Mouse (Mus musculus) forebrain, embryonic 11.5 days (tissue): ENCODE data around the gene Fnip1. TPM values are rescaled to one million over a fixed set of nuclear protein-coding genes. Genes with fewer than 3 reads are reported as not detected.

ENCODE experiments used
- ATAC-seq: fragments of 200-750 bp; cut with Nextera tagmentation; replicated peaks from 2 replicates; pipeline ENCODE4 v1.8.0; 2017; ENCODE audit warnings: moderate TSS enrichment; ENCODE audit not compliant: low FRiP score
- DNase-seq: peaks from one replicate; pipeline ENCODE4 v3.0.0-alpha.2; 2017; ENCODE audit warnings: low spot score
- H3K27ac ChIP-seq: fragments of 300-500 bp; sonication (generic); 2 replicates; pipeline ENCODE4 v1.5.1; 2014; ENCODE audit warnings: low read depth, low read length
- H3K27me3 ChIP-seq: fragments of 300-500 bp; sonication (generic); 2 replicates; pipeline ENCODE4 v1.6.1; 2014; ENCODE audit warnings: mild to moderate bottlenecking, low read length, mixed read lengths; ENCODE audit not compliant: control insufficient read depth, insufficient read depth
- H3K36me3 ChIP-seq: fragments of 300-500 bp; sonication (generic); 2 replicates; pipeline ENCODE4 v1.6.1; 2014; ENCODE audit warnings: mild to moderate bottlenecking, low read length, moderate library complexity, mixed read lengths; ENCODE audit not compliant: control insufficient read depth, insufficient read depth
- H3K4me1 ChIP-seq: fragments of 300-500 bp; sonication (generic); replicated peaks from 2 replicates; pipeline ENCODE4 v1.6.1; 2014; ENCODE audit warnings: low read length, mixed read lengths; ENCODE audit not compliant: control insufficient read depth, insufficient read depth
- H3K4me2 ChIP-seq: fragments of 300-500 bp; sonication (generic); 2 replicates; pipeline ENCODE4 v1.6.1; 2014; ENCODE audit warnings: low read depth, mild to moderate bottlenecking, low read length, moderate library complexity, mixed read lengths; ENCODE audit not compliant: severe bottlenecking
- H3K4me3 ChIP-seq: fragments of 300-500 bp; sonication (generic); 2 replicates; pipeline ENCODE4 v1.5.1; 2014; ENCODE audit warnings: low read depth, low read length
- H3K9ac ChIP-seq: fragments of 300-500 bp; sonication (generic); 2 replicates; pipeline ENCODE4 v1.6.1; 2014; ENCODE audit warnings: low read length
- H3K9me3 ChIP-seq: fragments of 300-500 bp; sonication (generic); 2 replicates; pipeline ENCODE4 v1.6.1; 2016; ENCODE audit warnings: low read length, mixed read lengths; ENCODE audit not compliant: control insufficient read depth
- WGBS: fragments of 180-500 bp; shearing (Covaris S2); extraction: QIAGEN DNeasy Blood & Tissue Kit; methylation state at CpG from one replicate; pipeline ENCODE4 v1.1.7; 2014; 5-methylcytosine and 5-hydroxymethylcytosine counted together
- polyA plus RNA-seq: library from polyadenylated mRNA; unstranded; fragments of >200 nt; fragmentation: Nextera tagmentation; extraction: Ambion mirVana; gene quantifications from 2 replicates; pipeline ENCODE4 v1.2.1, GENCODE M21; 2014

Gene Fnip1
- polyA plus RNA-seq, 1 experiment from 2014 or later = 13.4 TPM

GRCm38 (mm10) chr11:54542414-54542813, 104.4 kb downstream of the Fnip1 start:
- H3K4me1 ChIP-seq = no peaks in the 10 kb centered on the region

DNA sequence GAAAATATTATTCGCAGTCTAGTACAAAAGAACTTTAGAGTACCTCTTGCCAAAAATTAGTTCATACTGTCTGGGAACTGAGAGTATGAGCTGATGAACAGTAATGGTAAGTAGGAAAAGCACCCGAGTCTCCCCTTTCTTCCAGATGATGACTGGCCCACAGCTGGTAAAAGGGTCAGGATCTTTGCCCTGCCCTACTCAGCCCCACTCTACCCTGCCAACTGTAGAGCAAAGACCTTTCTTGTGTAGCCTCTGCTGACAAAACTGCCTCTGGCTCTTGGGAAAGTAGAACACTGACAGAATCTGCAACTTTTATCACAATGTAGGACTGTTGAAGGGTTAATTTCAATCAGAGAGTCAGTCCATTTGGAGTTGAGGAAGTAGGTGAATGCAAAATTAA, 117.0 kb downstream of the Fnip1 start:
- H3K9ac ChIP-seq = no peak overlapping the region
- H3K36me3 ChIP-seq = no peaks in the 10 kb centered on the region
- no peak for ATAC-seq
- DNase-seq = no peak
- H3K4me2 ChIP-seq = no peak overlapping the region
- no peaks in the 10 kb centered on the region for H3K9me3 ChIP-seq
- WGBS = 89% methylated on average over 2 of the region's 2 CpGs
- H3K4me3 ChIP-seq = no peak overlapping the region
- H3K4me1 ChIP-seq = no peaks in the 10 kb centered on the region
- H3K27me3 ChIP-seq = no peaks in the 10 kb centered on the region
- no peak overlapping the region for H3K27ac ChIP-seq

More at GRCm38 (mm10) chr11:54542414-54542813, 104.4 kb downstream of the Fnip1 start:
- Histone ChIP-seq H3K9ac (no peak overlapping the region), H3K27me3 (no peaks in the 10 kb centered on the region), H3K36me3 (no peaks in the 10 kb centered on the region), H3K9me3 (no peaks in the 10 kb centered on the region), H3K4me3 (no peak overlapping the region), H3K27ac (no peak overlapping the region), H3K4me2 (no peak overlapping the region)
- ATAC-seq (no peak), DNase-seq (no peak)

DNA sequence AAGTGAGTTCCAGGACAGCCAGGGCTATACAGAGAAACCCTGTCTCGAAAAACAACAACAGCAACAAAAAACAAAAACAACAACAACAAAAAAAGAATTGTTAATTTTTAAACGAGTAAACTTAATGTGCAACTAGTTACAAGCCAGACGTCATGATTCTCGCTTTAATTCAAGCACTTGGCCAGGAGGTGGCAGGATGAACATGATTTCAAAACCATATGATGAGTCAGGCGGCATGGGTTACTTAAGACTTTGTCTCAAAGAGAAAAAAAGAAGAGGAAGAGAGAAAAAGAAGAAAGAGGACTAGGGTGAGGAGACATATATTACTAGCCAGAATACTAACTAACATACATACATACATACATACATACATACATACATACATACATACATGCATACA, 124.8 kb downstream of the Fnip1 start:
- Histone ChIP-seq H3K4me3 (no peak overlapping the region), H3K27me3 (no peaks in the 10 kb centered on the region), H3K4me1 (no peaks in the 10 kb centered on the region), H3K9me3 (no peaks in the 10 kb centered on the region), H3K27ac (no peak overlapping the region), H3K36me3 (no peaks in the 10 kb centered on the region), H3K9ac (no peak overlapping the region), H3K4me2 (no peak overlapping the region)
- ATAC-seq = no peak
- DNase-seq = no peak
- WGBS = 91% methylated on average over 5 of the region's 5 CpGs

Other genes with a start within 250 kb of the Fnip1 start
- gene Csf2, start 188.5 kb upstream of the Fnip1 start, polyA plus RNA-seq = not detected in 2 replicates
- not detected in 2 replicates for gene Il3, start 170.9 kb upstream of the Fnip1 start, polyA plus RNA-seq
- 16.7 and 17.9 TPM in 2 replicates for gene Acsl6, start 134.4 kb upstream of the Fnip1 start, polyA plus RNA-seq
- not detected in 2 replicates for gene Meikin, start 67.5 kb upstream of the Fnip1 start, polyA plus RNA-seq
- gene Rapgef6, start 84.6 kb downstream of the Fnip1 start, polyA plus RNA-seq = 26.6 and 29.6 TPM in 2 replicates